Mouse (Mus musculus) forebrain, embryonic 16.5 days (tissue): ENCODE measurements around the gene Gm49396. TPM values are rescaled to one million over a fixed set of nuclear protein-coding genes. Genes with fewer than 3 reads are reported as not detected.

Experiments used
- ATAC-seq: fragments of 200-750 bp; cut with Nextera tagmentation; 2 replicates; pipeline ENCODE4 v1.8.0; 2017; ENCODE audit warnings: mild to moderate bottlenecking, moderate library complexity
- H3K27ac ChIP-seq: fragments of 300-500 bp; sonication (generic); 2 replicates; pipeline ENCODE4 v1.5.1; 2014; ENCODE audit warnings: low read length, control low read depth
- H3K27me3 ChIP-seq: fragments of 300-500 bp; sonication (generic); replicated peaks from 2 replicates; pipeline ENCODE4 v1.6.1; 2014; ENCODE audit warnings: low read length; ENCODE audit not compliant: control insufficient read depth, insufficient read depth
- H3K36me3 ChIP-seq: fragments of 300-500 bp; sonication (generic); 2 replicates; pipeline ENCODE4 v1.6.1; 2014; ENCODE audit not compliant: control insufficient read depth, insufficient read depth
- H3K4me1 ChIP-seq: fragments of 300-500 bp; sonication (generic); replicated peaks from 2 replicates; pipeline ENCODE4 v1.6.1; 2014; ENCODE audit warnings: low read length; ENCODE audit not compliant: control insufficient read depth, insufficient read depth
- H3K4me2 ChIP-seq: fragments of 300-500 bp; sonication (generic); 2 replicates; pipeline ENCODE4 v1.6.1; 2014; ENCODE audit warnings: mild to moderate bottlenecking, low read length, control low read depth
- H3K4me3 ChIP-seq: fragments of 300-500 bp; sonication (generic); replicated peaks from 2 replicates; pipeline ENCODE4 v1.5.1; 2014; ENCODE audit warnings: mild to moderate bottlenecking, low read length, control low read depth
- H3K9ac ChIP-seq: fragments of 300-500 bp; sonication (generic); replicated peaks from 2 replicates; pipeline ENCODE4 v1.6.1; 2014; ENCODE audit warnings: low read depth, low read length, control low read depth
- H3K9me3 ChIP-seq: fragments of 300-500 bp; sonication (generic); 2 replicates; pipeline ENCODE4 v1.6.1; 2016; ENCODE audit warnings: low read length; ENCODE audit not compliant: control insufficient read depth
- WGBS: fragments of 180-500 bp; shearing (Covaris S2); extraction: QIAGEN DNeasy Blood & Tissue Kit; methylation state at CpG from one replicate; pipeline ENCODE4 v1.1.7; 2014; 5-methylcytosine and 5-hydroxymethylcytosine counted together
- polyA plus RNA-seq: library from polyadenylated mRNA; unstranded; fragments of >200 nt; fragmentation: Nextera tagmentation; extraction: Ambion mirVana; gene quantifications from 2 replicates; pipeline ENCODE4 v1.2.1, GENCODE M21; 2015

Gm49396 gene
- polyA plus RNA-seq, 1 experiment from 2014 or later, result 28.5 TPM

GRCm38 (mm10) chr7:30559443-30559954, 3.6 kb upstream of the Gm49396 start, which contains the start of gene Lin37:
TSS of gene Lin37 (minus strand) at chr7:30559838.
- Histone ChIP-seq H3K27me3 (no peaks in the 10 kb centered on the region), H3K4me2 (peak within 1 kb of the TSS; percentile 82), H3K9me3 (no peaks in the 10 kb centered on the region), H3K4me1 (peaks cover 32% of the 10 kb centered on the region), H3K9ac (peak within 1 kb of the TSS; percentile 67), H3K36me3 (0 out of 2 replicates have a peak, but pooled peaks cover 15% of the 10 kb centered on the region), H3K4me3 (peak within 1 kb of the TSS; percentile 60), H3K27ac (peak within 1 kb of the TSS; percentile 16; the same call in 1 of the 2 replicates)
- peak; percentile 89 for ATAC-seq
- WGBS, result under 1% methylated on average over 20 of the region's 20 CpGs

GRCm38 (mm10) chr7:30560296-30560695, 2.8 kb upstream of the Gm49396 start:
- H3K9ac ChIP-seq, result no peak overlapping the region
- H3K4me2 ChIP-seq, result no peak overlapping the region
- no peaks in the 10 kb centered on the region for H3K9me3 ChIP-seq
- peaks cover 33% of the 10 kb centered on the region for H3K4me1 ChIP-seq
- no peaks in the 10 kb centered on the region for H3K27me3 ChIP-seq
- no peak for ATAC-seq
- no peak overlapping the region; the same call in 1 of the 2 replicates for H3K4me3 ChIP-seq
- no peak overlapping the region for H3K27ac ChIP-seq
- WGBS, result 77% methylated on average over 2 of the region's 2 CpGs
- 0 out of 2 replicates have a peak, but pooled peaks cover 15% of the 10 kb centered on the region for H3K36me3 ChIP-seq

- Histone ChIP-seq H3K27ac (peak overlapping the region; percentile 38), H3K27me3 (no peaks in the 10 kb centered on the region), H3K9ac (peak overlapping the region; percentile 53), H3K4me2 (peak overlapping the region; percentile 71), H3K36me3 (0 out of 2 replicates have a peak, but pooled peaks cover under 1% of the 10 kb centered on the region), H3K4me3 (peak overlapping the region; percentile 86), H3K4me1 (peaks cover 33% of the 10 kb centered on the region), H3K9me3 (no peaks in the 10 kb centered on the region)
- no peak for ATAC-seq
- WGBS, result 2% methylated on average over 27 of the region's 27 CpGs
Observed at GRCm38 (mm10) chr7:30562526-30563116, 523 bp upstream of the Gm49396 start.

- Histone ChIP-seq H3K9me3 (no peaks in the 10 kb centered on the region), H3K4me1 (peaks cover 21% of the 10 kb centered on the region), H3K27ac (peak overlapping the region; percentile 92), H3K9ac (peak overlapping the region; percentile 83), H3K4me2 (peak overlapping the region; percentile 71), H3K27me3 (no peaks in the 10 kb centered on the region), H3K36me3 (peaks cover 4% of the 10 kb centered on the region), H3K4me3 (peak overlapping the region; percentile 86)
- ATAC-seq, result no peak
- WGBS, result 24% methylated on average over 6 of the region's 6 CpGs
Observed at GRCm38 (mm10) chr7:30563906-30564280, 749 bp downstream of the Gm49396 start.

- no peak within 1 kb of the TSS for H3K4me3 ChIP-seq
- WGBS, result 97% methylated on average over 12 of the region's 12 CpGs
Observed at GRCm38 (mm10) chr7:30564970-30565571, 1.9 kb downstream of the Gm49396 start, which contains the start of gene Igflr1. TSS of gene Igflr1 (plus strand) at chr7:30565427.

GRCm38 (mm10) chr7:30566033-30566432, 2.9 kb downstream of the Gm49396 start:
- H3K36me3 ChIP-seq, result peaks cover 22% of the 10 kb centered on the region
- ATAC-seq, result no peak

More at GRCm38 (mm10) chr7:30564970-30565571, 1.9 kb downstream of the Gm49396 start, which contains the start of gene Igflr1:
- Histone ChIP-seq H3K27me3 (no peaks in the 10 kb centered on the region), H3K36me3 (peaks cover 16% of the 10 kb centered on the region), H3K4me1 (peaks cover 16% of the 10 kb centered on the region), H3K9me3 (no peaks in the 10 kb centered on the region), H3K27ac (no peak within 1 kb of the TSS), H3K9ac (no peak within 1 kb of the TSS), H3K4me2 (no peak within 1 kb of the TSS)
- no peak for ATAC-seq

GRCm38 (mm10) chr7:30567555-30567954, 4.4 kb downstream of the Gm49396 start:
- Histone ChIP-seq H3K27ac (no peak overlapping the region), H3K36me3 (peaks cover 24% of the 10 kb centered on the region), H3K4me3 (no peak overlapping the region), H3K9ac (no peak overlapping the region), H3K4me1 (peaks cover 11% of the 10 kb centered on the region), H3K4me2 (no peak overlapping the region), H3K27me3 (no peaks in the 10 kb centered on the region), H3K9me3 (no peaks in the 10 kb centered on the region)
- WGBS, result 92% methylated on average over 11 of the region's 11 CpGs
- ATAC-seq, result no peak

More at GRCm38 (mm10) chr7:30566033-30566432, 2.9 kb downstream of the Gm49396 start:
- Histone ChIP-seq H3K27me3 (no peaks in the 10 kb centered on the region), H3K9me3 (no peaks in the 10 kb centered on the region), H3K9ac (no peak overlapping the region), H3K27ac (no peak overlapping the region), H3K4me3 (no peak overlapping the region), H3K4me1 (peaks cover 16% of the 10 kb centered on the region), H3K4me2 (no peak overlapping the region)
- 92% methylated on average over 9 of the region's 9 CpGs for WGBS

GRCm38 (mm10) chr7:30572389-30572788, 9.2 kb downstream of the Gm49396 start:
- H3K4me1 ChIP-seq, result no peaks in the 10 kb centered on the region
- H3K9me3 ChIP-seq, result no peaks in the 10 kb centered on the region
- H3K9ac ChIP-seq, result no peak overlapping the region
- peaks cover 69% of the 10 kb centered on the region for H3K36me3 ChIP-seq
- 87% methylated on average over 5 of the region's 5 CpGs for WGBS
- H3K27ac ChIP-seq, result no peak overlapping the region
- no peaks in the 10 kb centered on the region for H3K27me3 ChIP-seq
- no peak for ATAC-seq
- H3K4me3 ChIP-seq, result no peak overlapping the region
- no peak overlapping the region for H3K4me2 ChIP-seq

GRCm38 (mm10) chr7:30572969-30573368, 9.8 kb downstream of the Gm49396 start:
- Histone ChIP-seq H3K27me3 (no peaks in the 10 kb centered on the region), H3K9me3 (no peaks in the 10 kb centered on the region), H3K4me2 (no peak overlapping the region), H3K4me3 (no peak overlapping the region), H3K36me3 (peaks cover 74% of the 10 kb centered on the region), H3K9ac (no peak overlapping the region), H3K27ac (no peak overlapping the region), H3K4me1 (no peaks in the 10 kb centered on the region)
- ATAC-seq, result no peak
- WGBS, result 63% methylated on average over 2 of the region's 2 CpGs
